Mouse (Mus musculus) spleen, adult 2 months (tissue): ENCODE measurements around the gene Chst15. TPM values are rescaled to one million over a fixed set of nuclear protein-coding genes. Genes with fewer than 3 reads are reported as not detected.

Source experiments
- DNase-seq, 2 experiments: peaks; one replicate each; pipeline versions ENCODE4 v3.0.0 to v3.0.0-alpha.2; 2012 to 2021; ENCODE audit warnings: low spot score in 2 of 2, low read depth in 1 of 2
- H3K27ac ChIP-seq: fragments of 200-500 bp; 2 replicates; pipeline ENCODE4 v1.5.1; 2012; ENCODE audit warnings: low read length, inconsistent platforms; ENCODE audit not compliant: insufficient read depth
- H3K27me3 ChIP-seq: fragments of 200-500 bp; 2 replicates; pipeline ENCODE4 v1.6.1; 2012; ENCODE audit warnings: mild to moderate bottlenecking, moderate library complexity, low read length, inconsistent platforms; ENCODE audit not compliant: control insufficient read depth, insufficient read depth
- H3K36me3 ChIP-seq: fragments of 200-500 bp; 2 replicates; pipeline ENCODE4 v1.6.1; 2012; ENCODE audit warnings: mild to moderate bottlenecking, low read length, inconsistent platforms; ENCODE audit not compliant: control insufficient read depth, insufficient read depth
- H3K4me1 ChIP-seq: fragments of 200-500 bp; 2 replicates; pipeline ENCODE4 v1.6.1; 2011; ENCODE audit warnings: inconsistent platforms; ENCODE audit not compliant: control insufficient read depth, insufficient read depth, insufficient read length
- H3K4me3 ChIP-seq: fragments of 200-500 bp; 2 replicates; pipeline ENCODE4 v1.5.1; 2011; ENCODE audit warnings: mild to moderate bottlenecking, inconsistent platforms; ENCODE audit not compliant: insufficient read depth, insufficient read length; ENCODE audit errors: extremely low read depth
- CTCF ChIP-seq: fragments of 200-500 bp; IDR thresholded peaks from 2 replicates; pipeline ENCODE4 v1.5.1; 2011; ENCODE audit warnings: mild to moderate bottlenecking, inconsistent platforms; ENCODE audit not compliant: insufficient read depth, insufficient read length, insufficient replicate concordance; ENCODE audit errors: extremely low read depth
- POLR2A ChIP-seq: fragments of 200-500 bp; IDR thresholded peaks from 2 replicates; pipeline ENCODE4 v1.6.1; 2011; ENCODE audit warnings: low read depth, low read length, inconsistent platforms
- WGBS: fragments of 180-500 bp; shearing (Covaris S2); methylation state at CpG from one replicate; pipeline ENCODE4 v1.1.7; 2018; 5-methylcytosine and 5-hydroxymethylcytosine counted together
- polyA plus RNA-seq: library from polyadenylated mRNA; depleted of rRNA; stranded (reverse); fragments of >200 nt; gene quantifications from 2 replicates; pipeline ENCODE4 v1.2.3, GENCODE M21; 2012

Chst15 gene
- polyA plus RNA-seq, 1 experiment, result 27.9 TPM

GRCm38 (mm10) chr7:132264763-132265162 lies 52.3 kb downstream of the Chst15 start:
- H3K36me3 ChIP-seq, result peaks cover 58% of the 10 kb centered on the region
- TF ChIP-seq POLR2A (no peak), CTCF (no peak)
- no peak for DNase-seq
- no peaks in the 10 kb centered on the region for H3K4me1 ChIP-seq
- no peak overlapping the region for H3K27ac ChIP-seq
- WGBS, result 83% methylated on average over 3 of the region's 3 CpGs
- H3K4me3 ChIP-seq, result no peak overlapping the region
- H3K27me3 ChIP-seq, result no peaks in the 10 kb centered on the region

- H3K4me1 ChIP-seq, result no peaks in the 10 kb centered on the region
- peaks cover 54% of the 10 kb centered on the region for H3K36me3 ChIP-seq
- H3K4me3 ChIP-seq, result no peak overlapping the region
- no peak overlapping the region for H3K27ac ChIP-seq
- no peaks in the 10 kb centered on the region for H3K27me3 ChIP-seq
- TF ChIP-seq CTCF (no peak), POLR2A (no peak)
- DNase-seq, result no peak
- 91% methylated on average over 6 of the region's 6 CpGs for WGBS
Measured at GRCm38 (mm10) chr7:132263186-132263585, 53.8 kb downstream of the Chst15 start.

DNA sequence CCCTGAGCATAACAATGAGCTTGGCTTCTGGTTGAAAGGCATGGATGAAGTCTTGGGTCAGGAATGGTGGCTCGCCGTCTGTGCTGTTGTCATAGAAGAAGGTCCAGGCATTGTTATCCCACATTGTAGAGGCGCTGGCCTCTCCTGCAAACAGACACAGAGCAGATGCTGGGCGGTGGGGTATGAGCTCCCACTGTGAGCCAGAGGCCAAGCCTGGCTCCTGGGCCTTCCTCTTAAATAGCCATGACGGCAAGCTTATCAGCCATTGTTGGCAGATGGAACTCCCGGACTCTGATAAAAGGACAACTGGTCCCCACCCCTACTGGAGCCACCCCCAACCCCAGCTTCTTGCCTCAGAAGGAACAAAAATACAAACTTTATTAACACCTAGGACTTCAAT lies 54.3 kb downstream of the Chst15 start:
- TF ChIP-seq POLR2A, result no peak
- no peak for TF ChIP-seq CTCF
- H3K4me1 ChIP-seq, result no peaks in the 10 kb centered on the region
- WGBS, result 88% methylated on average over 6 of the region's 6 CpGs
- H3K27me3 ChIP-seq, result no peaks in the 10 kb centered on the region
- H3K27ac ChIP-seq, result no peak overlapping the region
- DNase-seq, result no peak
- H3K36me3 ChIP-seq, result peaks cover 51% of the 10 kb centered on the region
- no peak overlapping the region for H3K4me3 ChIP-seq

DNA sequence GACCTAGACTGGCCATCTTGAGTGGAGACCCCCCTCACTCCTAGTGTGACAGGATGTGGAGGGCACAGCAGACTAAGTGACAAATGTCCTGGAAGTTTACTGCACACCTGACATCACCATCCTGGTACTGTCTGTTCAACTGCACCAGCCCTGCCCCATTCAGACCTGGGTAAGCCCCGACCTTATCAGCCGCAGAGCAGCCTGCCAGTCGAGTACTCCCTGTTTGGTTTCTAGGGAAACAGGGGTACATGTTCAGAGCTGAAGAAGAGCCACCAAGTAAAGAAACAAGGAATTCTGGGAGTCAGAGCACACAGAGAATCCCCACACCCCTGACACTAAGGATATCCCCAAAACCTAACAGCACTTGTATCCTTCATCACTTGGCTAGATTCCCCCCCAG lies 55.1 kb downstream of the Chst15 start:
- H3K27me3 ChIP-seq, result no peaks in the 10 kb centered on the region
- WGBS, result 86% methylated on average over 3 of the region's 3 CpGs
- no peak overlapping the region for H3K4me3 ChIP-seq
- TF ChIP-seq POLR2A (no peak), CTCF (no peak)
- no peaks in the 10 kb centered on the region for H3K4me1 ChIP-seq
- no peak for DNase-seq
- H3K36me3 ChIP-seq, result peaks cover 48% of the 10 kb centered on the region
- H3K27ac ChIP-seq, result no peak overlapping the region

DNA sequence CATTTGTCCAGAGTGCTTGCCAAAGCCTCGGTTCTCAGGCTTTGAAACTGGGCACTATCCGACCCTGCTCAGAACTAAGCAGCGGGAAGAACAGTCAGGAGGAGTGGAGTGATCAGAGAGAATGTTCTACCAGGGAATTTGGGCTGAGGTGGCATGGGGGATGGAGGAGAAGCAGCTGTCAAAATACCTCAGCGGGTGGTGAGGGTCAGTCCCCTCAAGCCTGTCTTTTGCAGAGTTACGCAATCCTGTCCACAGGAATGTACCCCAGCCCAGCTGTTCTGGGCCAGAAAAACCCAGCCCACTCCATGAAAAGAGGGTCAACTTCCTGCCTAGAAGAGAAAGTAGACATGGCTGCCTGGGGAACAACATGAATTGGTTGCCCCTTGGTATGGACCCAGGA lies 56.4 kb downstream of the Chst15 start:
- H3K4me1 ChIP-seq, result no peaks in the 10 kb centered on the region
- WGBS, result 87% methylated on average over 5 of the region's 5 CpGs
- H3K36me3 ChIP-seq, result peaks cover 42% of the 10 kb centered on the region
- TF ChIP-seq POLR2A, result no peak
- TF ChIP-seq CTCF, result no peak
- no peak overlapping the region for H3K27ac ChIP-seq
- no peaks in the 10 kb centered on the region for H3K27me3 ChIP-seq
- no peak for DNase-seq
- H3K4me3 ChIP-seq, result no peak overlapping the region

DNA sequence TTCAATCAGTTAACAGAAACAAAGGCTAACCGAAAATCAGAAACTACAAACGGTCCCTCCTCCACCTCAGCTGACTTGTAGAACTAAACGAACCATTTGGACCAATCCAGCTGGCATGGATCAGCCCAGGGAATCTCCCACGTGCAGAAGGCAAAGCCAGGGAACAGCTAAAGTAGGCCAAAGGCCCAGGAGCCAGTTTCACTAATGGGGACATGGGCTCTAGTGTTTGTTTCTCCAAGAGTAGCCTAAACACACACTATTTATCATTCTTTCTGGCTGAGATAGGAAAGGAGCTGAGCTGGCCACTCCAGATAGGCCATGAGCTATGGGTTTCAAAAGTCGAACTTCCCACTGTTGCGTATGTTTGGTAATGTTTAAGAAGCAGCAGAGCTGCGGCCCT lies 58.2 kb downstream of the Chst15 start:
- TF ChIP-seq POLR2A (no peak), CTCF (no peak)
- H3K4me1 ChIP-seq, result no peaks in the 10 kb centered on the region
- H3K27me3 ChIP-seq, result no peaks in the 10 kb centered on the region
- WGBS, result 85% methylated on average over 7 of the region's 7 CpGs
- DNase-seq, result no peak
- H3K4me3 ChIP-seq, result no peak overlapping the region
- H3K36me3 ChIP-seq, result peaks cover 34% of the 10 kb centered on the region
- no peak overlapping the region for H3K27ac ChIP-seq

- Histone ChIP-seq H3K4me1 (no peaks in the 10 kb centered on the region), H3K4me3 (no peak overlapping the region), H3K27me3 (no peaks in the 10 kb centered on the region), H3K36me3 (peaks cover 36% of the 10 kb centered on the region), H3K27ac (no peak overlapping the region)
- 95% methylated on average over 5 of the region's 5 CpGs for WGBS
- DNase-seq, result no peak
- TF ChIP-seq CTCF (no peak), POLR2A (no peak)
Measured at GRCm38 (mm10) chr7:132258216-132258615, 58.8 kb downstream of the Chst15 start.
